Comparison of ENCODE assay signal across 7 mouse cellular contexts in genomic region chr2:127136979-127137378, GRCm38 (mm10). TPM values are rescaled to one million over a fixed set of nuclear protein-coding genes. Genes with fewer than 3 reads are reported as not detected.
DNase-seq lines count a peak whose midpoint lies in the region; ATAC-seq lines count a peak whose summit lies in the region.

No protein-coding gene starts in this region.

- 0 out of 2 replicates have a peak overlapping the region, but pooled peaks have one; percentile 1 for H3K4me2 ChIP-seq in embryonic facial prominence, embryonic 13.5 days
- no peak overlapping the region for H3K4me2 ChIP-seq in midbrain, embryonic 14.5 days (ENCODE audit: low read length)

- peak overlapping the region; percentile 80 for H3K27ac ChIP-seq in embryonic facial prominence, embryonic 13.5 days
- peak overlapping the region; percentile 64 for H3K27ac ChIP-seq in limb, embryonic 10.5 days
- H3K27ac ChIP-seq in midbrain, embryonic 14.5 days (replicated peaks; ENCODE audit: low read depth, low read length): no peak overlapping the region

- H3K36me3 ChIP-seq in embryonic facial prominence, embryonic 13.5 days: peaks cover 28% of the 10 kb centered on the region
- peaks cover 33% of the 10 kb centered on the region for H3K36me3 ChIP-seq in limb, embryonic 10.5 days
- H3K36me3 ChIP-seq in midbrain, embryonic 14.5 days (ENCODE audit: control insufficient read depth, insufficient read depth, low read length): no peaks in the 10 kb centered on the region

- H3K9ac ChIP-seq in embryonic facial prominence, embryonic 13.5 days: no peak overlapping the region
- no peak overlapping the region for H3K9ac ChIP-seq in midbrain, embryonic 14.5 days (replicated peaks; ENCODE audit: low read length)

- intact Hi-C loops in heart, postnatal 14 days (cut with DNase I): no loop called here

- H3K4me1 ChIP-seq in embryonic facial prominence, embryonic 13.5 days: peaks cover 36% of the 10 kb centered on the region
- peaks cover 36% of the 10 kb centered on the region for H3K4me1 ChIP-seq in limb, embryonic 10.5 days
- H3K4me1 ChIP-seq in midbrain, embryonic 14.5 days (ENCODE audit: control insufficient read depth, insufficient read depth, low read length): peaks cover 8% of the 10 kb centered on the region

- H3K4me3 ChIP-seq in embryonic facial prominence, embryonic 13.5 days: no peak overlapping the region
- no peak overlapping the region for H3K4me3 ChIP-seq in limb, embryonic 10.5 days
- no peak overlapping the region for H3K4me3 ChIP-seq in midbrain, embryonic 14.5 days (replicated peaks; ENCODE audit: low read depth, low read length)

- no peaks in the 10 kb centered on the region for H3K27me3 ChIP-seq in embryonic facial prominence, embryonic 13.5 days
- no peaks in the 10 kb centered on the region for H3K27me3 ChIP-seq in limb, embryonic 10.5 days (ENCODE audit: low read depth, poor library complexity, severe bottlenecking)
- no peaks in the 10 kb centered on the region for H3K27me3 ChIP-seq in midbrain, embryonic 14.5 days (ENCODE audit: control insufficient read depth, insufficient read depth, low read length)

- no peak for ATAC-seq in embryonic facial prominence, embryonic 13.5 days (ENCODE audit: insufficient number of reproducible peaks, insufficient read depth, low FRiP score, low TSS enrichment, low read depth)
- peak; percentile 69; the same call in 1 of the 2 replicates for ATAC-seq in midbrain, embryonic 14.5 days (ENCODE audit: low FRiP score, low TSS enrichment)

- peak; percentile 53 to 58 for DNase-seq in urinary bladder, adult 18-20 months (ENCODE audit: low spot score in 2 of 2)
- no peak for DNase-seq in urinary bladder, postnatal 10 days (ENCODE audit: low spot score)
- peak; percentile 50 to 55 for DNase-seq in heart, postnatal 14 days
- DNase-seq in limb, embryonic 10.5 days (ENCODE audit: low spot score): peak; percentile 66
- DNase-seq in midbrain, embryonic 14.5 days: peak; percentile 80
- DNase-seq in ovary, adult 18-20 months (ENCODE audit: low spot score): no peak

- 11% methylated on average over 5 of the region's 5 CpGs for WGBS in embryonic facial prominence, embryonic 13.5 days
- 46% methylated on average over 5 of the region's 5 CpGs for WGBS in limb, embryonic 10.5 days
- 16% methylated on average over 5 of the region's 5 CpGs for WGBS in midbrain, embryonic 14.5 days

- no peaks in the 10 kb centered on the region for H3K9me3 ChIP-seq in embryonic facial prominence, embryonic 13.5 days
- no peaks in the 10 kb centered on the region for H3K9me3 ChIP-seq in limb, embryonic 10.5 days (replicated peaks)
- no peaks in the 10 kb centered on the region for H3K9me3 ChIP-seq in midbrain, embryonic 14.5 days (ENCODE audit: control insufficient read depth, low read length)

RNA-seq across cellular contexts. Expression of gene Ncaph, which starts 3.2 kb away (rescaled TPM):
- 80.3 and 81.6 TPM in 2 replicates for polyA plus RNA-seq in embryonic facial prominence, embryonic 13.5 days (2015; fragmentation: Nextera tagmentation; extraction: Ambion mirVana)
- 1 to 10 TPM; 4.9 to 7.5 TPM for total RNA-seq in heart, postnatal 14 days (2021)
- 110 and 125 TPM in 2 replicates for polyA plus RNA-seq in limb, embryonic 10.5 days (2016; fragmentation: Nextera tagmentation; extraction: Ambion mirVana)
- 10.7 and 19.6 TPM in 2 replicates for polyA plus RNA-seq in midbrain, embryonic 14.5 days (2014; fragmentation: Nextera tagmentation; extraction: Ambion mirVana)

RNA-seq across cellular contexts. Expression of gene Itpripl1, which starts 6.3 kb away (rescaled TPM):
- polyA plus RNA-seq in embryonic facial prominence, embryonic 13.5 days (2015; fragmentation: Nextera tagmentation; extraction: Ambion mirVana): 27.1 and 32.0 TPM in 2 replicates
- total RNA-seq in heart, postnatal 14 days (2021): 10 to 100 TPM; 16.4 to 21.3 TPM
- polyA plus RNA-seq in limb, embryonic 10.5 days (2016; fragmentation: Nextera tagmentation; extraction: Ambion mirVana): 15.9 and 18.0 TPM in 2 replicates
- polyA plus RNA-seq in midbrain, embryonic 14.5 days (2014; fragmentation: Nextera tagmentation; extraction: Ambion mirVana): 5.6 and 6.4 TPM in 2 replicates

Comparison
In these comparisons a context has a peak if more than half of its experiments do, and no peak if none do; other contexts are left out.
1. DNase-seq: peak in urinary bladder, adult 18-20 months (2 of 2), heart, postnatal 14 days (2 of 2), limb, embryonic 10.5 days (single experiment) and midbrain, embryonic 14.5 days (single experiment); none in urinary bladder, postnatal 10 days (single experiment) and ovary, adult 18-20 months (single experiment).